Mouse (Mus musculus): ENCODE measurements around the gene Art3. TPM values are rescaled to one million over a fixed set of nuclear protein-coding genes. Genes with fewer than 3 reads are reported as not detected.

Art3 gene
- polyA plus RNA-seq, 1 experiment from 2014 or later, result 59.2 TPM

Small RNA genes within 50 kb of the gene (microRNA-seq; reads per million reads assigned to microRNA genes)
- not detected for gene Mir6415

Other genes with a start within 250 kb of the Art3 start
- gene G3bp2, start 248.1 kb upstream of the Art3 start, polyA plus RNA-seq (2014; fragmentation: Nextera tagmentation; extraction: Ambion mirVana), result 141 and 151 TPM in 2 replicates
- gene Uso1, start 193.9 kb upstream of the Art3 start, polyA plus RNA-seq (2014; fragmentation: Nextera tagmentation; extraction: Ambion mirVana), result 21.3 and 22.9 TPM in 2 replicates
- not detected in 2 replicates for gene U90926, start 116.4 kb upstream of the Art3 start, polyA plus RNA-seq (2014; fragmentation: Nextera tagmentation; extraction: Ambion mirVana)
- not detected in 2 replicates for gene Ppef2, start 75.5 kb upstream of the Art3 start, polyA plus RNA-seq (2014; fragmentation: Nextera tagmentation; extraction: Ambion mirVana)
- 6.0 and 6.3 TPM in 2 replicates for gene Naaa, start 53.7 kb upstream of the Art3 start, polyA plus RNA-seq (2014; fragmentation: Nextera tagmentation; extraction: Ambion mirVana)
- gene Sdad1, start 21.3 kb upstream of the Art3 start, polyA plus RNA-seq (2014; fragmentation: Nextera tagmentation; extraction: Ambion mirVana), result 23.4 and 25.8 TPM in 2 replicates
- not detected in 2 replicates for gene Cxcl9, start 3.7 kb upstream of the Art3 start, polyA plus RNA-seq (2014; fragmentation: Nextera tagmentation; extraction: Ambion mirVana)
- 0.74 and 1.2 TPM in 2 replicates for gene Cxcl10, start 17.1 kb downstream of the Art3 start, polyA plus RNA-seq (2014; fragmentation: Nextera tagmentation; extraction: Ambion mirVana)
- 35.4 and 35.9 TPM in 2 replicates for gene Nup54, start 103.4 kb downstream of the Art3 start, polyA plus RNA-seq (2014; fragmentation: Nextera tagmentation; extraction: Ambion mirVana)
- gene Scarb2, start 175.0 kb downstream of the Art3 start, polyA plus RNA-seq (2014; fragmentation: Nextera tagmentation; extraction: Ambion mirVana), result 14.3 and 15.6 TPM in 2 replicates
- gene Fam47e, start 223.2 kb downstream of the Art3 start, polyA plus RNA-seq (2014; fragmentation: Nextera tagmentation; extraction: Ambion mirVana), result not detected in 2 replicates

Measured in heart, embryonic 14.5 days (tissue).